In the genomic region with DNA sequence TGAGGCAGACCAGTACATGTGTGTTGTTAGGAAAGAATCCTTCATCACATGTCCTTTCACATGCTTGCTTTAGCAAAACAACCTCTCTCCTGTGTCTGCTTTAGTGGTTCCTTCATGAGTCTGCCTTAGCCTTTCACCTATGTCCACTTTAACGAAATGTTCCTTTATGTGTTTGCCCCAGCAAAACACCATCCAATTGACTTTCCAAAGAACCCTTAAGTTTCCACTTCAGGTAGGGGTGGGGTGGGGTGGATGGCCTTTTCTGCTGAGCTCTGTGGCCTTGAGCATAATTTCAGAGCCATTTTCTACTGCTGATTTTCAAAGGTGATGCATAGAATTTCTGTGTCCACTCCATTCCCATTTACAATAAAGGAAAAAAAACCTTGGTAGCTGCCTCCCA, we compare ENCODE assay signal across 18 mouse cellular contexts.
"Had no signal": no experiment of that assay in that cellular context is flagged by ENCODE, and none has a peak within 500 bp of the region (broad histone marks: within the 10 kb centered on the region; RNA-seq: fewer than 3 reads in every experiment).

No protein-coding gene starts in this region.

- H3K4me1 ChIP-seq: kidney, embryonic 15.5 days; limb, embryonic 12.5 days; limb, embryonic 15.5 days had no signal

- H3K27me3 ChIP-seq: kidney, embryonic 15.5 days; limb, embryonic 12.5 days; limb, embryonic 15.5 days had no signal

- H3K36me3 ChIP-seq: kidney, embryonic 15.5 days; limb, embryonic 12.5 days; limb, embryonic 15.5 days had no signal

- H3K4me2 ChIP-seq: kidney, embryonic 15.5 days; limb, embryonic 12.5 days; limb, embryonic 15.5 days; liver, embryonic 11.5 days; midbrain, embryonic 11.5 days had no signal

- ATAC-seq: intestine, postnatal 0 days; liver, postnatal 0 days had no signal

- H3K9ac ChIP-seq: kidney, embryonic 15.5 days; limb, embryonic 12.5 days; limb, embryonic 15.5 days; liver, embryonic 14.5 days; liver, postnatal 0 days had no signal

- DNase-seq: kidney, adult 2 months; kidney, postnatal 10 days; kidney, postnatal 36 days; layer of hippocampus, postnatal 36 days; liver, postnatal 0 days; midbrain, embryonic 14.5 days; thymus, adult 2 months; thymus, postnatal 14 days; thymus, postnatal 4 days had no signal

- H3K27ac ChIP-seq: kidney, embryonic 15.5 days; left cerebral cortex, adult 2 months; limb, embryonic 12.5 days; limb, embryonic 15.5 days; liver, embryonic 14.5 days; stomach, postnatal 0 days had no signal

- H3K9me3 ChIP-seq: limb, embryonic 12.5 days; limb, embryonic 15.5 days had no signal

- H3K4me3 ChIP-seq: kidney, embryonic 15.5 days; left cerebral cortex, adult 2 months; limb, embryonic 12.5 days; limb, embryonic 15.5 days had no signal
